Mouse (Mus musculus) intestine, embryonic 16.5 days (tissue): ENCODE measurements around the gene Myh15. TPM values are rescaled to one million over a fixed set of nuclear protein-coding genes. Genes with fewer than 3 reads are reported as not detected.

Source experiments
- ATAC-seq: fragments of 200-750 bp; cut with Nextera tagmentation; 2 replicates; pipeline ENCODE4 v1.8.0; 2017; ENCODE audit warnings: moderate TSS enrichment, moderate library complexity
- H3K27ac ChIP-seq: fragments of 300-500 bp; sonication (generic); 2 replicates; pipeline ENCODE4 v1.5.1; 2014; ENCODE audit warnings: mild to moderate bottlenecking, low read length
- H3K27me3 ChIP-seq: fragments of 300-500 bp; sonication (generic); replicated peaks from 2 replicates; pipeline ENCODE4 v1.6.1; 2014; ENCODE audit warnings: low read length, control low read depth, mixed read lengths; ENCODE audit not compliant: control insufficient read depth, insufficient read depth
- H3K36me3 ChIP-seq: fragments of 300-500 bp; sonication (generic); 2 replicates; pipeline ENCODE4 v1.6.1; 2014; ENCODE audit warnings: low read length, control low read depth; ENCODE audit not compliant: control insufficient read depth, insufficient read depth
- H3K4me1 ChIP-seq: fragments of 300-500 bp; sonication (generic); 2 replicates; pipeline ENCODE4 v1.6.1; 2014; ENCODE audit warnings: low read length, control low read depth, mixed read lengths; ENCODE audit not compliant: control insufficient read depth, insufficient read depth
- H3K4me2 ChIP-seq: fragments of 300-500 bp; sonication (generic); 2 replicates; pipeline ENCODE4 v1.6.1; 2014; ENCODE audit warnings: low read depth, low read length, control low read depth
- H3K4me3 ChIP-seq: fragments of 300-500 bp; sonication (generic); 2 replicates; pipeline ENCODE4 v1.5.1; 2014; ENCODE audit warnings: mild to moderate bottlenecking, low read length
- H3K9ac ChIP-seq: fragments of 300-500 bp; sonication (generic); 2 replicates; pipeline ENCODE4 v1.6.1; 2014; ENCODE audit warnings: low read depth, low read length
- H3K9me3 ChIP-seq: fragments of 300-500 bp; sonication (generic); 2 replicates; pipeline ENCODE4 v1.6.1; 2016; ENCODE audit warnings: low read length, control low read depth; ENCODE audit not compliant: control insufficient read depth
- WGBS: fragments of 180-500 bp; shearing (Covaris S2); extraction: QIAGEN DNeasy Blood & Tissue Kit; methylation state at CpG from one replicate; pipeline ENCODE4 v1.1.7; 2014; 5-methylcytosine and 5-hydroxymethylcytosine counted together
- polyA plus RNA-seq: library from polyadenylated mRNA; unstranded; fragments of >200 nt; fragmentation: Nextera tagmentation; extraction: Ambion mirVana; gene quantifications from 2 replicates; pipeline ENCODE4 v1.2.1, GENCODE M21; 2015

The Myh15 gene
- not detected in 2 replicates for polyA plus RNA-seq

- no peak within 1 kb of the TSS for H3K4me3 ChIP-seq
- no peak for ATAC-seq
- no peaks in the 10 kb centered on the region for H3K36me3 ChIP-seq
- 95% methylated on average over 1 of the region's 1 CpGs for WGBS
- H3K9ac ChIP-seq: no peak within 1 kb of the TSS
- H3K4me2 ChIP-seq: no peak within 1 kb of the TSS
- no peaks in the 10 kb centered on the region for H3K27me3 ChIP-seq
- no peaks in the 10 kb centered on the region for H3K4me1 ChIP-seq
- H3K27ac ChIP-seq: no peak within 1 kb of the TSS
- no peaks in the 10 kb centered on the region for H3K9me3 ChIP-seq
These were observed at the start of gene Myh15 for GRCm38 (mm10) chr16:49057186-49057585. Gene Myh15, plus strand, starts transcription at chr16:49057486.

GRCm38 (mm10) chr16:49016620-49017332 is 40.5 kb upstream of the Myh15 start:
- H3K27ac ChIP-seq: no peak overlapping the region
- ATAC-seq: no peak
- H3K4me2 ChIP-seq: no peak overlapping the region
- no peak overlapping the region for H3K9ac ChIP-seq
- H3K27me3 ChIP-seq: no peaks in the 10 kb centered on the region
- no peak overlapping the region for H3K4me3 ChIP-seq
- H3K4me1 ChIP-seq: no peaks in the 10 kb centered on the region
- 0 out of 2 replicates have a peak, but pooled peaks cover 3% of the 10 kb centered on the region for H3K36me3 ChIP-seq
- WGBS: 77% methylated on average over 5 of the region's 5 CpGs
- no peaks in the 10 kb centered on the region for H3K9me3 ChIP-seq

GRCm38 (mm10) chr16:49035852-49036251 is 21.4 kb upstream of the Myh15 start:
- no peaks in the 10 kb centered on the region for H3K4me1 ChIP-seq
- no peak for ATAC-seq
- WGBS: 79% methylated on average over 4 of the region's 4 CpGs
- no peak overlapping the region for H3K27ac ChIP-seq
- H3K9ac ChIP-seq: no peak overlapping the region
- no peak overlapping the region for H3K4me2 ChIP-seq
- H3K27me3 ChIP-seq: no peaks in the 10 kb centered on the region
- H3K36me3 ChIP-seq: no peaks in the 10 kb centered on the region
- no peaks in the 10 kb centered on the region for H3K9me3 ChIP-seq
- no peak overlapping the region for H3K4me3 ChIP-seq

GRCm38 (mm10) chr16:49037771-49038170 is 19.5 kb upstream of the Myh15 start:
- H3K4me3 ChIP-seq: no peak overlapping the region
- H3K27ac ChIP-seq: no peak overlapping the region
- no peaks in the 10 kb centered on the region for H3K36me3 ChIP-seq
- H3K27me3 ChIP-seq: no peaks in the 10 kb centered on the region
- 77% methylated on average over 4 of the region's 4 CpGs for WGBS
- ATAC-seq: no peak
- H3K4me1 ChIP-seq: no peaks in the 10 kb centered on the region
- no peaks in the 10 kb centered on the region for H3K9me3 ChIP-seq
- no peak overlapping the region for H3K9ac ChIP-seq
- H3K4me2 ChIP-seq: no peak overlapping the region

GRCm38 (mm10) chr16:49040554-49041221 is 16.6 kb upstream of the Myh15 start:
- no peak for ATAC-seq
- no peak overlapping the region for H3K4me2 ChIP-seq
- no peak overlapping the region for H3K4me3 ChIP-seq
- no peaks in the 10 kb centered on the region for H3K9me3 ChIP-seq
- no peak overlapping the region for H3K27ac ChIP-seq
- H3K36me3 ChIP-seq: no peaks in the 10 kb centered on the region
- H3K9ac ChIP-seq: no peak overlapping the region
- WGBS: 85% methylated on average over 3 of the region's 3 CpGs
- H3K27me3 ChIP-seq: no peaks in the 10 kb centered on the region
- H3K4me1 ChIP-seq: no peaks in the 10 kb centered on the region

- Histone ChIP-seq H3K36me3 (no peaks in the 10 kb centered on the region), H3K9ac (no peak overlapping the region), H3K4me3 (no peak overlapping the region), H3K27me3 (no peaks in the 10 kb centered on the region), H3K4me1 (no peaks in the 10 kb centered on the region), H3K4me2 (no peak overlapping the region), H3K27ac (no peak overlapping the region), H3K9me3 (no peaks in the 10 kb centered on the region)
- no peak for ATAC-seq
These were observed 8.1 kb upstream of the Myh15 start for GRCm38 (mm10) chr16:49049214-49049613.

- no peak overlapping the region for H3K9ac ChIP-seq
- H3K4me2 ChIP-seq: no peak overlapping the region
- H3K27ac ChIP-seq: no peak overlapping the region
- H3K9me3 ChIP-seq: no peaks in the 10 kb centered on the region
- WGBS: 81% methylated on average over 5 of the region's 5 CpGs
- no peak overlapping the region for H3K4me3 ChIP-seq
- H3K36me3 ChIP-seq: no peaks in the 10 kb centered on the region
- H3K27me3 ChIP-seq: no peaks in the 10 kb centered on the region
- ATAC-seq: no peak
- no peaks in the 10 kb centered on the region for H3K4me1 ChIP-seq
These were observed 12.1 kb downstream of the Myh15 start for GRCm38 (mm10) chr16:49069256-49069963.

- no peak overlapping the region for H3K4me3 ChIP-seq
- no peaks in the 10 kb centered on the region for H3K27me3 ChIP-seq
- H3K27ac ChIP-seq: no peak overlapping the region
- H3K36me3 ChIP-seq: no peaks in the 10 kb centered on the region
- H3K9ac ChIP-seq: no peak overlapping the region
- no peaks in the 10 kb centered on the region for H3K4me1 ChIP-seq
- no peak for ATAC-seq
- no peak overlapping the region for H3K4me2 ChIP-seq
- 70% methylated on average over 3 of the region's 3 CpGs for WGBS
- no peaks in the 10 kb centered on the region for H3K9me3 ChIP-seq
These were observed 14.0 kb downstream of the Myh15 start for GRCm38 (mm10) chr16:49071316-49071715.

- Histone ChIP-seq H3K27ac (no peak overlapping the region), H3K9ac (no peak overlapping the region), H3K4me3 (no peak overlapping the region), H3K4me2 (no peak overlapping the region), H3K9me3 (no peaks in the 10 kb centered on the region), H3K36me3 (no peaks in the 10 kb centered on the region), H3K4me1 (no peaks in the 10 kb centered on the region), H3K27me3 (no peaks in the 10 kb centered on the region)
- WGBS: 14% methylated on average over 1 of the region's 1 CpGs
- peak; percentile 91 for ATAC-seq
These were observed 70.7 kb downstream of the Myh15 start for GRCm38 (mm10) chr16:49128015-49128414.
